Mouse (Mus musculus) kidney, adult 2 months (tissue): ENCODE results near the gene Tmem171. TPM values are rescaled to one million over a fixed set of nuclear protein-coding genes. Genes with fewer than 3 reads are reported as not detected.

Experiments
- DNase-seq: peaks from one replicate; pipeline ENCODE4 v3.0.0; 2021
- H3K27ac ChIP-seq: fragments of 200-500 bp; 2 replicates; pipeline ENCODE4 v1.5.1; 2012; ENCODE audit warnings: low read depth, low read length, control low read depth, inconsistent platforms; ENCODE audit not compliant: insufficient read depth
- H3K27me3 ChIP-seq: fragments of 200-500 bp; replicated peaks from 2 replicates; pipeline ENCODE4 v1.6.1; 2012; ENCODE audit warnings: mild to moderate bottlenecking, moderate library complexity, low read length, inconsistent platforms; ENCODE audit not compliant: control insufficient read depth, insufficient read depth
- H3K36me3 ChIP-seq: fragments of 200-500 bp; 2 replicates; pipeline ENCODE4 v1.6.1; 2012; ENCODE audit warnings: mild to moderate bottlenecking, moderate library complexity, low read length, inconsistent platforms; ENCODE audit not compliant: control insufficient read depth, insufficient read depth
- H3K4me1 ChIP-seq: fragments of 200-500 bp; 2 replicates; pipeline ENCODE4 v1.6.1; 2011; ENCODE audit warnings: low read length; ENCODE audit not compliant: control insufficient read depth, insufficient read depth
- H3K4me3 ChIP-seq: fragments of 200-500 bp; 2 replicates; pipeline ENCODE4 v1.5.1; 2011; ENCODE audit warnings: mild to moderate bottlenecking, low read depth, low read length, control low read depth; ENCODE audit not compliant: insufficient read depth
- CTCF ChIP-seq: fragments of 200-500 bp; conservative IDR thresholded peaks from 2 replicates; pipeline ENCODE4 v1.5.1; 2011; ENCODE audit warnings: low read depth, mild to moderate bottlenecking, control low read depth, low read length, moderate library complexity, mixed read lengths; ENCODE audit not compliant: insufficient read depth, insufficient read length
- POLR2A ChIP-seq: fragments of 200-500 bp; IDR thresholded peaks from one replicate; pipeline ENCODE4 v1.6.1; 2011; ENCODE audit warnings: low read depth, low read length, control low read depth
- WGBS: fragments of 180-500 bp; shearing (Covaris S2); methylation state at CpG from one replicate; pipeline ENCODE4 v1.1.7; 2018; 5-methylcytosine and 5-hydroxymethylcytosine counted together
- polyA plus RNA-seq: library from polyadenylated mRNA; depleted of rRNA; stranded (reverse); fragments of >200 nt; gene quantifications from 2 replicates; pipeline ENCODE4 v1.2.3, GENCODE M21; 2012; rRNA removed

Gene Tmem171
- polyA plus RNA-seq, 1 experiment: 25.5 TPM

- peak overlapping the region; percentile 99 for H3K27ac ChIP-seq
- H3K4me1 ChIP-seq: peaks cover 16% of the 10 kb centered on the region
- DNase-seq: peak; percentile 90
- H3K4me3 ChIP-seq: peak overlapping the region; percentile 22; the same call in 1 of the 2 replicates
- no peaks in the 10 kb centered on the region for H3K27me3 ChIP-seq
- WGBS: 31% methylated on average over 5 of the region's 5 CpGs
- no peak for TF ChIP-seq POLR2A
- no peak for TF ChIP-seq CTCF
- H3K36me3 ChIP-seq: no peaks in the 10 kb centered on the region; the same call in 1 of the 2 replicates
Measured at GRCm38 (mm10) chr13:98638507-98639166, 56.0 kb downstream of the Tmem171 start.

DNA sequence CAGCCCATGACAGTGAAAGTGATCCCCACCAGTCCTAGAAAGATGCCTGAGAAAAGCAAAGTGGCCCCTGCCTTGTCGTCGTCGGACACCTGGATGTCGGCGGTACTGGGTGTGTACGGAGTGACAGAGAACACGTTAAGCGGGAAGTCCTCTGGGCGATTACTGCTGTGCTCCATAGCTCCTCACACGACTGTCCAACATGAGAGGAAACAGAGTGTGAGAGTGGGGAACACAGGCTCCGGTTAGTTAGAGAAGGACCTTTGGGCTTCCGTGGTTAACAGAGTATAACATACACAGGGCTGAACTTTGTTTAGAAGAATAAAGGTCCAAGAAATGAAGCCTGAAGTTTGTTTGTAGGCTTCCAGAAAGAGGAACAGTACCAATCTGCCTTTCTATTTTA, 57.5 kb downstream of the Tmem171 start, which contains the start of gene Tmem174:
TSS of gene Tmem174 (minus strand) at position 266 of the 400 bp plus-strand sequence.
- TF ChIP-seq CTCF: no peak
- peak; percentile 74 for TF ChIP-seq POLR2A
- H3K27me3 ChIP-seq: no peaks in the 10 kb centered on the region
- 60% methylated on average over 12 of the region's 12 CpGs for WGBS
- H3K27ac ChIP-seq: peak within 1 kb of the TSS; percentile 99
- H3K36me3 ChIP-seq: no peaks in the 10 kb centered on the region; the same call in 1 of the 2 replicates
- peak within 1 kb of the TSS; percentile 68 for H3K4me3 ChIP-seq
- peak; percentile 89 for DNase-seq
- H3K4me1 ChIP-seq: peaks cover 16% of the 10 kb centered on the region

DNA sequence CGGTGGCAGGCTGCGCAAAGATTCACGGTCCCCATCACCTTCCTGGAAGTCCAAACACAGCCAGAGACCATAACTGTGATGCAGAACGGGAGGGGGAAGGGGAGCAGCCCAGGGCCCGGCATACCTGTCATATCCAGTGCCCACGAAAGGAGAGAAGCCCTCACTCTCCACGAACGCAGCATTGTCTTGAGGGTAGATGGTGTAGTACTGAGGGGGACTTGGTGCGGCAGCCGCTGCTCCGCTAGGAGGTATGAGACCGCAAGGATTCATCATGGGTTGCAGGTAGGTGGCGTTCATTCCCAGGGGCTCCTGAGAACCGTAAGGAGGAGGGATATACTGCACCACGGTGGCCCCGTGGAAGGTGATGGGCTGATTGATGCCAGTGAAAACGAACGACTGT, 58.1 kb downstream of the Tmem171 start:
- peak overlapping the region; percentile 68 for H3K4me3 ChIP-seq
- peaks cover 16% of the 10 kb centered on the region for H3K4me1 ChIP-seq
- peak; percentile 49 for DNase-seq
- H3K27ac ChIP-seq: peak overlapping the region; percentile 98
- H3K27me3 ChIP-seq: no peaks in the 10 kb centered on the region
- WGBS: 49% methylated on average over 18 of the region's 18 CpGs
- H3K36me3 ChIP-seq: no peaks in the 10 kb centered on the region; the same call in 1 of the 2 replicates
- TF ChIP-seq CTCF (no peak), POLR2A (no peak)

Other genes with a start within 250 kb of the Tmem171 start
- gene Gm10320, start 202.8 kb downstream of the Tmem171 start, polyA plus RNA-seq: 1.1 and 2.0 TPM in 2 replicates
- 424 and 448 TPM in 2 replicates for gene Tmem174, start 57.4 kb downstream of the Tmem171 start, polyA plus RNA-seq
- 17.5 and 17.8 TPM in 2 replicates for gene Fcho2, start 120.6 kb upstream of the Tmem171 start, polyA plus RNA-seq
- 25.0 and 27.0 TPM in 2 replicates for gene Tnpo1, start 231.6 kb upstream of the Tmem171 start, polyA plus RNA-seq